Mouse (Mus musculus): ENCODE measurements around the gene Rab30. TPM values are rescaled to one million over a fixed set of nuclear protein-coding genes. Genes with fewer than 3 reads are reported as not detected.

Rab30 gene
- polyA plus RNA-seq, 1 experiment from 2014 or later, result 19.4 TPM

DNA sequence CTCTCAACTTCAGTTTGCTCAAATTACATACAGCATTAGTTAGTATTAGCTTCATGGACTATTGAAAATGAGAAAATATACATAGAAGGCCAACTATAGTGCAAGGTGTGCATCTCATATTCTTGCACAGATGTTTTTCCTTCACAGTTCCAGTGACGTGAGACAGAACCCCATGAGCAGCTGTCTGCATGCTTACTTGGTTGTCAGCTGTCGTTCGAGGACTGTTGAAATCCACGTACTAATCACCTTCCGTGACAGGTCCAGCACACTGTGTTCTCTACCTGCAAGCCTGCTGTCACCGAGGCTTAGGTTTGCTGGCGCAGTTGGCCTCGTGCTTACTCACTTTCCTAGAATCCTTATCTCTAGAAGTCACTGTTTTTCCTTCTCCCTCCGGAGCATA lies 76.5 kb downstream of the Rab30 start:
- Histone ChIP-seq H3K4me1 (ENCODE audit: control insufficient read depth, insufficient read depth, low read length) (no peaks in the 10 kb centered on the region), H3K36me3 (ENCODE audit: control insufficient read depth, insufficient read depth, low read length) (no peaks in the 10 kb centered on the region), H3K4me3 (ENCODE audit: low read depth, low read length) (no peak overlapping the region), H3K27me3 (ENCODE audit: control insufficient read depth, insufficient read depth, low read length) (no peaks in the 10 kb centered on the region), H3K4me2 (no peak overlapping the region), H3K9ac (ENCODE audit: low read length) (no peak overlapping the region), H3K9me3 (ENCODE audit: control insufficient read depth, low read length) (no peaks in the 10 kb centered on the region), H3K27ac (ENCODE audit: low read depth, low read length) (no peak overlapping the region)
- ATAC-seq (ENCODE audit: low FRiP score), result no peak
- WGBS, result 93% methylated on average over 9 of the region's 9 CpGs
- no peak for DNase-seq (ENCODE audit: low spot score, missing footprints)

- no peaks in the 10 kb centered on the region for H3K9me3 ChIP-seq (ENCODE audit: control insufficient read depth, low read length)
- WGBS, result 89% methylated on average over 11 of the region's 11 CpGs
Measured at GRCm38 (mm10) chr7:92819656-92820055, 78.3 kb downstream of the Rab30 start.

DNA sequence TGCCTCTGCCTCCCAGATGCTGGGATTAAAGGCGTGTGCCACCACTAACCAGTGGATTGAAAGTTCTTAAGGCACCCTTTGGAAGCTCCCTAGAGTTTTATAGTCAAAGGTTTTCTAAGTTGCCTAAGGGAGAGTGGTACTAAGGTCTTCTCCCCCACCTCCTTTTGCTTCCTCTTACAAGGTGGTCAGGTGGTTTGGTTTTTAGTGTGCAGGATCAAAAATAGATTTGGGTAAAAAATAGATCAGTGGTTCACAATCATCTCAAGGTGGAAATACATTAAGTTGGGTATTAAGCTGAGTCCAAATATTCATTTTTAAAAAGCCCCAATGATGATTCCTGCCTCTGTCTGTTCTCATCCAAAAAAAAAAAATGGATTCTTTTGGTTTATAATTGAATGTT lies 79.0 kb downstream of the Rab30 start:
- WGBS, result 67% methylated on average over 1 of the region's 1 CpGs
- ATAC-seq (ENCODE audit: low FRiP score), result no peak
- no peaks in the 10 kb centered on the region for H3K9me3 ChIP-seq (ENCODE audit: control insufficient read depth, low read length)
- no peak overlapping the region for H3K4me3 ChIP-seq (ENCODE audit: low read depth, low read length)
- no peak overlapping the region for H3K27ac ChIP-seq (ENCODE audit: low read depth, low read length)
- no peak for DNase-seq (ENCODE audit: low spot score, missing footprints)
- no peaks in the 10 kb centered on the region for H3K36me3 ChIP-seq (ENCODE audit: control insufficient read depth, insufficient read depth, low read length)
- no peaks in the 10 kb centered on the region for H3K4me1 ChIP-seq (ENCODE audit: control insufficient read depth, insufficient read depth, low read length)
- no peaks in the 10 kb centered on the region for H3K27me3 ChIP-seq (ENCODE audit: control insufficient read depth, insufficient read depth, low read length)
- no peak overlapping the region for H3K9ac ChIP-seq (ENCODE audit: low read length)
- H3K4me2 ChIP-seq, result no peak overlapping the region

More at GRCm38 (mm10) chr7:92819656-92820055, 78.3 kb downstream of the Rab30 start:
- Histone ChIP-seq H3K4me1 (ENCODE audit: control insufficient read depth, insufficient read depth, low read length) (no peaks in the 10 kb centered on the region), H3K9ac (ENCODE audit: low read length) (no peak overlapping the region), H3K4me3 (ENCODE audit: low read depth, low read length) (no peak overlapping the region), H3K27me3 (ENCODE audit: control insufficient read depth, insufficient read depth, low read length) (no peaks in the 10 kb centered on the region), H3K4me2 (no peak overlapping the region), H3K36me3 (ENCODE audit: control insufficient read depth, insufficient read depth, low read length) (no peaks in the 10 kb centered on the region), H3K27ac (ENCODE audit: low read depth, low read length) (no peak overlapping the region)
- DNase-seq (ENCODE audit: low spot score, missing footprints), result no peak
- no peak for ATAC-seq (ENCODE audit: low FRiP score)

DNA sequence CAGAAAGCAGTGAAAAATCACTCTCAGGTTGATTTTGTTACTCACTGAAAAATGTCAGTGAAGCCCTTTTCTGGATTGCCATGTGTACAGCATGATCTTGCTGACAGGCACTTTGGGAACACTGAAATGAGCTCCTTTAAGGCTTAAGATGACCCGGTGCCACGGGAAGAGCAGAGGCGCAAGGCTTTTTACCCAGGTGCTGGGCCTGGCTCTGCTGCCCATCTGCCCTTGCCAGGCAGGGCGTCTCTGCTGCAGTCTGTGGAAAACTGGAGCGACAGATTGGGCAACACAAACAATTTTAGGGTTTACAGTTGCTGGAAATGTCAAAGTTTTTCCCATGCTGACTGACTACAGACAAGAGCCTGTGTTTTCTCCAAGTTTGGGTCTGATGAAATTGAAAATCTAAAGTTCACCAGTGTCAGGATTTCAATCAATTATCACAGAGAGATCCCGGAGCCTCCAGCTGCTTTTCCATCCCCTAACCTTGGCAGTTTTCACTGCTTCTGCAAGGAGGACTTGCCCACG lies 79.6 kb downstream of the Rab30 start:
- Histone ChIP-seq H3K4me1 (ENCODE audit: control insufficient read depth, insufficient read depth, low read length) (no peaks in the 10 kb centered on the region), H3K27ac (ENCODE audit: low read depth, low read length) (no peak overlapping the region), H3K9ac (ENCODE audit: low read length) (no peak overlapping the region), H3K27me3 (ENCODE audit: control insufficient read depth, insufficient read depth, low read length) (no peaks in the 10 kb centered on the region), H3K4me3 (ENCODE audit: low read depth, low read length) (no peak overlapping the region), H3K4me2 (no peak overlapping the region), H3K36me3 (ENCODE audit: control insufficient read depth, insufficient read depth, low read length) (no peaks in the 10 kb centered on the region), H3K9me3 (ENCODE audit: control insufficient read depth, low read length) (no peaks in the 10 kb centered on the region)
- no peak for DNase-seq (ENCODE audit: low spot score, missing footprints)
- 77% methylated on average over 7 of the region's 7 CpGs for WGBS
- ATAC-seq (ENCODE audit: low FRiP score), result no peak

GRCm38 (mm10) chr7:92821871-92822270 lies 80.5 kb downstream of the Rab30 start:
- no peak for DNase-seq (ENCODE audit: low spot score, missing footprints)
- Histone ChIP-seq H3K27ac (ENCODE audit: low read depth, low read length) (no peak overlapping the region), H3K4me3 (ENCODE audit: low read depth, low read length) (no peak overlapping the region), H3K4me2 (no peak overlapping the region), H3K27me3 (ENCODE audit: control insufficient read depth, insufficient read depth, low read length) (no peaks in the 10 kb centered on the region), H3K9me3 (ENCODE audit: control insufficient read depth, low read length) (no peaks in the 10 kb centered on the region), H3K4me1 (ENCODE audit: control insufficient read depth, insufficient read depth, low read length) (no peaks in the 10 kb centered on the region), H3K36me3 (ENCODE audit: control insufficient read depth, insufficient read depth, low read length) (no peaks in the 10 kb centered on the region), H3K9ac (ENCODE audit: low read length) (no peak overlapping the region)
- no peak for ATAC-seq (ENCODE audit: low FRiP score)
- WGBS, result 61% methylated on average over 4 of the region's 4 CpGs

GRCm38 (mm10) chr7:92822409-92823101 lies 81.2 kb downstream of the Rab30 start:
- Histone ChIP-seq H3K4me2 (no peak overlapping the region), H3K4me1 (ENCODE audit: control insufficient read depth, insufficient read depth, low read length) (no peaks in the 10 kb centered on the region), H3K9me3 (ENCODE audit: control insufficient read depth, low read length) (no peaks in the 10 kb centered on the region), H3K36me3 (ENCODE audit: control insufficient read depth, insufficient read depth, low read length) (no peaks in the 10 kb centered on the region), H3K9ac (ENCODE audit: low read length) (no peak overlapping the region), H3K4me3 (ENCODE audit: low read depth, low read length) (no peak overlapping the region), H3K27ac (ENCODE audit: low read depth, low read length) (no peak overlapping the region), H3K27me3 (ENCODE audit: control insufficient read depth, insufficient read depth, low read length) (no peaks in the 10 kb centered on the region)
- no peak for DNase-seq (ENCODE audit: low spot score, missing footprints)
- peak; percentile 24; the same call in 1 of the 2 replicates for ATAC-seq (ENCODE audit: low FRiP score)
- 50% methylated on average over 1 of the region's 1 CpGs for WGBS

DNA sequence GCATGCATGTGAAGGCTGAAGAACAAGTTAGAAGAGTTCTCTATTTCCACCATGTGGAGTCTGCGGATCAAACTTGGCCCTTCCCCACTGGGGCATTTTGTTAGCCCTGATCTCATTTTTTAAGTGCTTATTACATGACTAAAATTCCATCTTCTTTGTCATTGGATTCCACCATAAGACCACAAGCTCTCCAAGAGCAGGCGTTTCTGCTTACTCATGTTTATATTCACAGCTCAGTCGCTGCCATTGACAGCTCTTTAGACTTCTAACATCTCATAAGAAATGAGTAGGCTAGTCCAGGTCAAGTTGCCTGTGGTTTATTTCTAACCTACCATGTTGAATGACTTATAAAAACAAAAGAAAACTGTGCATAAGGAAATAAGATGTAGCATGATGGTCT lies 84.8 kb downstream of the Rab30 start:
- Histone ChIP-seq H3K4me2 (no peak overlapping the region), H3K4me3 (ENCODE audit: low read depth, low read length) (no peak overlapping the region), H3K9ac (ENCODE audit: low read length) (no peak overlapping the region), H3K4me1 (ENCODE audit: control insufficient read depth, insufficient read depth, low read length) (no peaks in the 10 kb centered on the region), H3K9me3 (ENCODE audit: control insufficient read depth, low read length) (no peaks in the 10 kb centered on the region), H3K27ac (ENCODE audit: low read depth, low read length) (no peak overlapping the region), H3K36me3 (ENCODE audit: control insufficient read depth, insufficient read depth, low read length) (no peaks in the 10 kb centered on the region), H3K27me3 (ENCODE audit: control insufficient read depth, insufficient read depth, low read length) (no peaks in the 10 kb centered on the region)
- DNase-seq (ENCODE audit: low spot score, missing footprints) (no peak), ATAC-seq (ENCODE audit: low FRiP score) (no peak)
- WGBS, result 94% methylated on average over 3 of the region's 3 CpGs

DNA sequence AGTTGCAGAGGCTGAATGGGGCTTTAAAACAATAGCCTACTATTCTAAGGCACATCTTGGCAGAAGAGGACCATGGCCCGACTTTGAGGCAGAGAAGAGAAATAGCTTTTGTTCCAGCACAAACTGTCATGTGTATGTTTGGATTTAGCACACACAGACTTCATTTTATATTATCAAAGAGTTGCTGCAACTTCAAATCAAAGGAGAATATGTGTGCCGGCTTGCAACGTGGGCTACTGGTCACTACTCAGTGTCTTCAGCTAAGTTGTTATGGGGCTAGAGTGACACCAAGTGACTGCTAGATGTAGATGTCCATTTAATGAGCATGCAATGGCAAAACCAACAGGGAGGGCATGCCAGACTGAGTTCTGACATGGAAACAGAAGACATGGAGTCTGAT lies 86.6 kb downstream of the Rab30 start:
- Histone ChIP-seq H3K27ac (ENCODE audit: low read depth, low read length) (no peak overlapping the region), H3K4me2 (no peak overlapping the region), H3K27me3 (ENCODE audit: control insufficient read depth, insufficient read depth, low read length) (no peaks in the 10 kb centered on the region), H3K9me3 (ENCODE audit: control insufficient read depth, low read length) (no peaks in the 10 kb centered on the region), H3K4me3 (ENCODE audit: low read depth, low read length) (no peak overlapping the region), H3K9ac (ENCODE audit: low read length) (no peak overlapping the region), H3K4me1 (ENCODE audit: control insufficient read depth, insufficient read depth, low read length) (no peaks in the 10 kb centered on the region), H3K36me3 (ENCODE audit: control insufficient read depth, insufficient read depth, low read length) (no peaks in the 10 kb centered on the region)
- WGBS, result 60% methylated on average over 3 of the region's 3 CpGs
- ATAC-seq (ENCODE audit: low FRiP score) (no peak), DNase-seq (ENCODE audit: low spot score, missing footprints) (no peak)

DNA sequence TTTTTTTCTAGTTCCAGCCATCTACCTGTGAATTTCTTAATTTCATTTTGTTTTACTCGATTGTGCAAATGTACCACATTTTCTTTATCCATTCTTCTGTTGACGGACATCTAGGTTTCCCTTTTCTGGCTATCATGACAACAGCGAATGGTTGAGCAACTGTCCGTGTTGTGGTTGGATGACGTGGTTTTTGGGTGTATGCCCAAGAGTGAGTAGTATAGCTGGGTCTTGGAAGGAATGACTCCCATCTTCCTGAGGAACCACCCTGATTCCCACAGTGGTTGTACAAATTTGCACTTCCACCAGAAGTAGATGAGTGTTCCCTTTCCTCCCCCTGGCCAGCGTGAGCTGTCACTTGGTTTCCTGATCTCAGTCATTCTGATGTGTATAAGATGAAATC lies 91.0 kb downstream of the Rab30 start:
- WGBS, result 92% methylated on average over 6 of the region's 6 CpGs
- H3K9me3 ChIP-seq (ENCODE audit: control insufficient read depth, low read length), result no peaks in the 10 kb centered on the region
- no peak overlapping the region for H3K27ac ChIP-seq (ENCODE audit: low read depth, low read length)
- no peak overlapping the region for H3K9ac ChIP-seq (ENCODE audit: low read length)
- no peaks in the 10 kb centered on the region for H3K4me1 ChIP-seq (ENCODE audit: control insufficient read depth, insufficient read depth, low read length)
- DNase-seq (ENCODE audit: low spot score, missing footprints), result no peak
- H3K4me2 ChIP-seq, result no peak overlapping the region
- H3K27me3 ChIP-seq (ENCODE audit: control insufficient read depth, insufficient read depth, low read length), result no peaks in the 10 kb centered on the region
- no peak overlapping the region for H3K4me3 ChIP-seq (ENCODE audit: low read depth, low read length)
- H3K36me3 ChIP-seq (ENCODE audit: control insufficient read depth, insufficient read depth, low read length), result no peaks in the 10 kb centered on the region
- no peak for ATAC-seq (ENCODE audit: low FRiP score)
